ENCODE assay signal across 10 mouse cellular contexts in genomic region chr6:146126823-146127681, GRCm38 (mm10).
DNase-seq lines count a peak whose midpoint lies in the region; ATAC-seq lines count a peak whose summit lies in the region.
"Had no signal": no experiment of that assay in that cellular context is flagged by ENCODE, and none has a peak within 500 bp of the region (broad histone marks: within the 10 kb centered on the region; RNA-seq: fewer than 3 reads in every experiment).

No protein-coding gene starts in this region.

- 81% methylated on average over 12 of the region's 12 CpGs for WGBS in intestine, embryonic 14.5 days
- 80% methylated on average over 12 of the region's 12 CpGs for WGBS in intestine, embryonic 16.5 days
- WGBS in heart, embryonic 15.5 days: 53% methylated on average over 12 of the region's 12 CpGs

- no peak overlapping the region for H3K4me2 ChIP-seq in intestine, embryonic 14.5 days (ENCODE audit: low read length)
- H3K4me2 ChIP-seq in intestine, embryonic 16.5 days (ENCODE audit: low read depth, low read length): no peak overlapping the region
- no peak overlapping the region for H3K4me2 ChIP-seq in heart, embryonic 15.5 days
- H3K4me2 ChIP-seq: liver, embryonic 13.5 days had no signal

- no peaks in the 10 kb centered on the region for H3K36me3 ChIP-seq in intestine, embryonic 14.5 days (ENCODE audit: control insufficient read depth, insufficient read depth, low read length)
- no peaks in the 10 kb centered on the region for H3K36me3 ChIP-seq in intestine, embryonic 16.5 days (ENCODE audit: control insufficient read depth, insufficient read depth, low read length)
- H3K36me3 ChIP-seq in heart, embryonic 15.5 days: peaks cover 3% of the 10 kb centered on the region; the same call in 1 of the 2 replicates
- H3K36me3 ChIP-seq: liver, embryonic 13.5 days had no signal

- peak; percentile 41 for DNase-seq in intestine, embryonic 14.5 days (ENCODE audit: low spot score)
- DNase-seq in adipocyte (ENCODE audit: low spot score): peak; percentile 50
- peak; percentile 95 for DNase-seq in cerebellum, adult 9-11 months
- no peak for DNase-seq in adrenal gland, adult 8-10 months
- DNase-seq in thymus, postnatal 36 days: no peak
- no peak for DNase-seq in urinary bladder, postnatal 25 days (ENCODE audit: low spot score)
- DNase-seq: liver, embryonic 13.5 days had no signal

- no peak overlapping the region for H3K9ac ChIP-seq in intestine, embryonic 14.5 days (ENCODE audit: low read length)
- H3K9ac ChIP-seq in intestine, embryonic 16.5 days (ENCODE audit: low read depth, low read length): no peak overlapping the region
- H3K9ac ChIP-seq in heart, embryonic 15.5 days: no peak overlapping the region
- H3K9ac ChIP-seq: liver, embryonic 13.5 days had no signal

- H3K27ac ChIP-seq in intestine, embryonic 14.5 days (ENCODE audit: low read depth): no peak overlapping the region
- H3K27ac ChIP-seq in intestine, embryonic 16.5 days (ENCODE audit: low read length): no peak overlapping the region
- H3K27ac ChIP-seq in heart, embryonic 15.5 days: peak overlapping the region; percentile 70
- H3K27ac ChIP-seq: kidney, postnatal 0 days; liver, embryonic 13.5 days had no signal

- H3K4me1 ChIP-seq in intestine, embryonic 14.5 days (replicated peaks; ENCODE audit: control insufficient read depth, insufficient read depth, low read length): no peaks in the 10 kb centered on the region
- H3K4me1 ChIP-seq in intestine, embryonic 16.5 days (ENCODE audit: control insufficient read depth, insufficient read depth, low read length): no peaks in the 10 kb centered on the region
- H3K4me1 ChIP-seq in heart, embryonic 15.5 days (replicated peaks): peaks cover 19% of the 10 kb centered on the region
- H3K4me1 ChIP-seq: liver, embryonic 13.5 days had no signal

- no peaks in the 10 kb centered on the region for H3K27me3 ChIP-seq in intestine, embryonic 14.5 days (replicated peaks; ENCODE audit: control insufficient read depth, insufficient read depth, low read length)
- no peaks in the 10 kb centered on the region for H3K27me3 ChIP-seq in intestine, embryonic 16.5 days (replicated peaks; ENCODE audit: control insufficient read depth, insufficient read depth, low read length)
- H3K27me3 ChIP-seq in heart, embryonic 15.5 days: no peaks in the 10 kb centered on the region
- H3K27me3 ChIP-seq: liver, embryonic 13.5 days had no signal

- no peak for ATAC-seq in intestine, embryonic 14.5 days (replicated peaks; ENCODE audit: low FRiP score, low TSS enrichment, low read depth)
- ATAC-seq in intestine, embryonic 16.5 days: no peak
- ATAC-seq in heart, embryonic 15.5 days (replicated peaks; ENCODE audit: insufficient number of reproducible peaks, insufficient read depth, low FRiP score, low read depth): peak; percentile 75

- no peaks in the 10 kb centered on the region for H3K9me3 ChIP-seq in intestine, embryonic 14.5 days (ENCODE audit: control insufficient read depth, low read length)
- no peaks in the 10 kb centered on the region for H3K9me3 ChIP-seq in intestine, embryonic 16.5 days (ENCODE audit: control insufficient read depth, low read length)
- H3K9me3 ChIP-seq in heart, embryonic 15.5 days (replicated peaks): no peaks in the 10 kb centered on the region
- H3K9me3 ChIP-seq: liver, embryonic 13.5 days had no signal

- no peak overlapping the region for H3K4me3 ChIP-seq in intestine, embryonic 14.5 days (ENCODE audit: low read depth, low read length)
- no peak overlapping the region for H3K4me3 ChIP-seq in intestine, embryonic 16.5 days (ENCODE audit: low read length)
- H3K4me3 ChIP-seq in heart, embryonic 15.5 days: no peak overlapping the region
- H3K4me3 ChIP-seq: liver, embryonic 13.5 days had no signal

Comparison
In these comparisons a context has a peak if more than half of its experiments do, and no peak if none do; other contexts are left out.
1. DNase-seq: peak in intestine, embryonic 14.5 days (single experiment), adipocyte (single experiment) and cerebellum, adult 9-11 months (single experiment); none in adrenal gland, adult 8-10 months (single experiment), thymus, postnatal 36 days (0 of 2) and urinary bladder, postnatal 25 days (single experiment).